Mouse (Mus musculus) ES-E14 (cell line): Measurements from ENCODE around the gene 0610009B22Rik. TPM values are rescaled to one million over a fixed set of nuclear protein-coding genes. Genes with fewer than 3 reads are reported as not detected.

Experiments used
- DNase-seq: peaks from one replicate; pipeline ENCODE4 v3.0.0-alpha.2; 2013; ENCODE audit warnings: low read depth, low spot score
- H3K27ac ChIP-seq: 2 replicates; pipeline ENCODE4 v1.5.1; 2012; ENCODE audit warnings: low read depth, mild to moderate bottlenecking, low read length, moderate library complexity, mixed read lengths; ENCODE audit not compliant: poor library complexity, insufficient read depth, severe bottlenecking
- H3K36me3 ChIP-seq: 2 replicates; pipeline ENCODE4 v1.6.1; 2012; ENCODE audit warnings: mild to moderate bottlenecking, low read length, moderate library complexity, mixed read lengths; ENCODE audit not compliant: control insufficient read depth, poor library complexity, insufficient read depth, severe bottlenecking
- H3K4me1 ChIP-seq, 2 experiments: fragments of 150-350 bp in 1 of 2; sonication (generic) in 1 of 2; 2 replicates each; pipeline ENCODE4 v1.6.1; 2012; ENCODE audit warnings: low read length in 2 of 2, mild to moderate bottlenecking in 1 of 2, mixed read lengths in 1 of 2; ENCODE audit not compliant: control insufficient read depth in 2 of 2, insufficient read depth in 2 of 2, poor library complexity in 1 of 2
- H3K4me3 ChIP-seq, 2 experiments: fragments of 150-350 bp in 1 of 2; sonication (generic) in 1 of 2; 2 replicates each; pipeline ENCODE4 v1.5.1; 2012; ENCODE audit warnings: low read length in 2 of 2, low read depth in 1 of 2, mild to moderate bottlenecking in 1 of 2, mixed read lengths in 1 of 2; ENCODE audit not compliant: insufficient read depth in 1 of 2, poor library complexity in 1 of 2, severe bottlenecking in 1 of 2
- H3K9ac ChIP-seq: 2 replicates; pipeline ENCODE4 v1.6.1; 2012; ENCODE audit warnings: low read depth, mild to moderate bottlenecking, low read length, mixed read lengths; ENCODE audit not compliant: poor library complexity, insufficient read depth, severe bottlenecking
- H3K9me3 ChIP-seq: fragments of 150-350 bp; sonication (generic); 2 replicates; pipeline ENCODE4 v1.6.1; 2012; ENCODE audit warnings: low read depth, mild to moderate bottlenecking, low read length; ENCODE audit not compliant: control insufficient read depth, insufficient read depth
- CHD2 ChIP-seq: IDR thresholded peaks from 2 replicates; pipeline ENCODE4 v1.6.1; 2014; ENCODE audit warnings: mild to moderate bottlenecking, low read depth, low read length, inconsistent platforms
- HCFC1 ChIP-seq: IDR thresholded peaks from 2 replicates; pipeline ENCODE4 v1.6.1; 2012; ENCODE audit warnings: low read length, inconsistent platforms, borderline replicate concordance; ENCODE audit not compliant: insufficient read depth
- MAFK ChIP-seq: IDR thresholded peaks from 2 replicates; pipeline ENCODE4 v1.6.1; 2014; ENCODE audit warnings: mild to moderate bottlenecking, low read depth, low read length, inconsistent platforms; ENCODE audit not compliant: insufficient read depth
- ZC3H11A ChIP-seq: IDR thresholded peaks from 2 replicates; pipeline ENCODE4 v1.6.1; 2012; ENCODE audit warnings: low read depth, mild to moderate bottlenecking, inconsistent platforms, low read length, borderline replicate concordance
- ZNF384 ChIP-seq: IDR thresholded peaks from 2 replicates; pipeline ENCODE4 v1.6.1; 2012; ENCODE audit warnings: low read depth, low read length, inconsistent platforms
- in situ Hi-C, 2 experiments: fragments of 600-800 bp; cut with MboI; formaldehyde crosslinking; loops; one replicate each; pipeline ENCODE4 v1.15.1; 2025; ENCODE audit warnings: low sequenced_read_pairs in 2 of 2, inconsistent platforms in 1 of 2; ENCODE audit not compliant: unreplicated experiment in 2 of 2
- total RNA-seq: library from RNA; depleted of rRNA; stranded (reverse); fragments of 300-350 nt; gene quantifications from 2 replicates; pipeline ENCODE4 v1.2.3, GENCODE M21; 2012

The 0610009B22Rik gene
- total RNA-seq, 1 experiment, result 38.8 TPM

DNA sequence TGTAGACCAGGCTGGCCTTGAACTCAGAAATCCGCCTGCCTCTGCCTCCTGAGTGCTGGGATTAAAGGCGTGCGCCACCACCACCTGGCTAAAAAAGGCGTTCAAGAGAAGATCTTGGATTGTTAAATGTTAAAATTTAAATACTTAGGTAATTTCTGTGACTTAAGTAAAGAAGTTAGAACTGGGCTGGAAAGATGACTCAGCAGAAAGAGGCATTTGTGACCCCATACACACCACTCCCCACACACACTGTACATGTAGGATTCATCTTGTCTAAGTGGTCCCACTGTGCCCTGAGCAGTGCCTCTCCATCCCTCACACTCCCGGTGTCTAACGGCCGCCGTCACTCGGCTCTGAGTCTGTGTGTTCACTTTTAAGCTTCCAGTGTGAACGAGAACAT is 17.8 kb upstream of the 0610009B22Rik start:
- in situ Hi-C loops, result no loop called here

DNA sequence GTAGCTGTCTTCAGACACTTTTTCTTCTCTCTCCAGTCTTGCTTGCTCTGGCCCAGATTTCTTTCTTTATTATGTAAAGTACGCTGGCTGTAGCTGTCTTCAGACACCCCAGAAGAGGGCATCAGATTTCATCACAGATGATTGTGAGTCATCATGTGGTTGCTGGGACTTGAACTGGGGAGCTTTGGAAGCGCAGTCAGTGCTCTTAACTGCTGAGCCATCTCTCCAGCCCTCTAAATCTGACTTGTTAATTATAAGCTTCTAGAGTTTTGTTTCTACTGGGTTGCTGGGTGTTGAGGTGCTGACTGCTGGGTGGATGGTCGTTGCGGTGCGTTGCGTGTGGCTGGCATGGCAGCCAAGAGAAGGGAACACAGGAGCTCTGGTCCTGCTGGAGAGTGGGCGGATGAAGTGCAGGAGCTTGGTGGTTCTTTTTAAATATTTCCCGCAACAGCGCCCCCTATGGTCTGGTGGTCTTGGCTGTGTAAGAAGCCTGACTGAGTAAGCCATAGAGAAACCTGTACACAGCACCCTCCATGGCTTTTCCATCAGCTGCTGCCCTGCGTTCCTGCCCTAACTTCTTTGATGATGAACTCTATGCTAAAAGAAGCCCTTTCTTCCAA is 14.8 kb upstream of the 0610009B22Rik start:
- Histone ChIP-seq H3K4me3 (peak overlapping the region; percentile 62 to 73), H3K36me3 (peaks cover 9% of the 10 kb centered on the region), H3K9ac (peak overlapping the region; percentile 76; the same call in 1 of the 2 replicates), H3K27ac (peak overlapping the region; percentile 93), H3K9me3 (no peaks in the 10 kb centered on the region), H3K4me1 (peaks cover 3 to 4% of the 10 kb centered on the region in 2 experiments; a peak in 2 of 4 replicates)
- peak; percentile 99 for DNase-seq
- TF ChIP-seq HCFC1 (peak; percentile 31; the same call in 1 of the 2 replicates), ZNF384 (no peak), ZC3H11A (no peak), CHD2 (0 out of 2 replicates have a peak, but pooled peaks have one; percentile 24), MAFK (peak; percentile 66; the same call in 1 of the 2 replicates)
- in situ Hi-C loops, result no loop called here

More for the DNA sequence above, 17.8 kb upstream of the 0610009B22Rik start:
- Histone ChIP-seq H3K9me3 (no peaks in the 10 kb centered on the region), H3K4me1 (peaks cover 3 to 4% of the 10 kb centered on the region in 2 experiments; a peak in 2 of 4 replicates), H3K27ac (no peak overlapping the region; the same call in 1 of the 2 replicates), H3K9ac (no peak overlapping the region), H3K36me3 (peaks cover 6% of the 10 kb centered on the region), H3K4me3 (no peak overlapping the region)
- no peak for TF ChIP-seq HCFC1
- no peak for TF ChIP-seq ZNF384
- TF ChIP-seq ZC3H11A, result no peak
- peak; percentile 81 for TF ChIP-seq MAFK
- no peak for DNase-seq

DNA sequence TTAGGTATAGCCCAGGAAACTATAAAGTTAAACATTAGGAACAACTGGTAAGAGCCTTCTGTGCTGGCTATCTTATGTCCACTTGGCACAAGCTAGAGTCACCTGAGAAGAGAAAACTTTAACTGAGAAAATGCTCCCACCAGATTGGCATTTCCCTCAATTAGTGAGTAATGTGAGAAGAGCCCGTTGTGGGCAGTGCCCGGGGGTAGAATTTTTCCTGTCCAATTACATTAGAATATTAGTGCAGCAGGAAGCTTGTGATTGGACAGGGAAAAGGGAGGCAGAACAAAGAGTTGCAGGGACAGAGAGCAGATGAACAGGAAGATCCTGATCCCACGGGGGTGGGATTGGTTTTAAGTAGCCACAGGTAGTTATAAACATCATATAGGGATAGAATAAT is 14.2 kb upstream of the 0610009B22Rik start:
- in situ Hi-C loops, result no loop called here
- Histone ChIP-seq H3K9ac (0 out of 2 replicates have a peak overlapping the region, but pooled peaks have one; percentile 26), H3K4me3 (peak overlapping the region in 1 of 2 experiments; percentile 73; a peak in 1 of 4 replicates), H3K36me3 (peaks cover 7% of the 10 kb centered on the region), H3K4me1 (peaks cover 3 to 4% of the 10 kb centered on the region in 2 experiments; a peak in 2 of 4 replicates), H3K9me3 (no peaks in the 10 kb centered on the region), H3K27ac (peak overlapping the region; percentile 56; the same call in 1 of the 2 replicates)
- DNase-seq, result no peak
- TF ChIP-seq HCFC1 (no peak), CHD2 (no peak), MAFK (no peak), ZNF384 (no peak), ZC3H11A (no peak)

DNA sequence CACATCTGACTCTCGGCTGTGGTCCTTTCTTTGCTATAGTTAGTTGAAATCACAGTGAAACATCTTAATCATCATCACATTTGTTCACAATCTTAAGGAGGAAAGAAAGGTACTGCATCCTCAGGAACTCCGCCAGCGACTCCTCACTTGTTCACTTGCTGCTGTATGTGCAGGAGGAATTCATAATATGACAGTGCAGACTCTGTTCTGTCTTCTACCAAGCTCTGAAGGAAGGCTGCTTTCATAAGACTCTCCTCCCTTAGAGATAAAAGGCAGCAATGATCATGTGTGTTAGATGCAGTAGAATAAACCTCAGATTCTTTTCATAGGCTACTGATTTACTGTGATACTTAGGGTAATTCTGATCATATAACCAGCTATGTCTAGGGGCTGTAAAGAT is 6.3 kb upstream of the 0610009B22Rik start:
- H3K4me1 ChIP-seq, result no peaks in the 10 kb centered on the region
- no peak overlapping the region for H3K9ac ChIP-seq
- H3K36me3 ChIP-seq, result peaks cover 3% of the 10 kb centered on the region; the same call in 1 of the 2 replicates
- in situ Hi-C loops, result no loop called here
- TF ChIP-seq ZNF384 (no peak), CHD2 (no peak), MAFK (no peak), HCFC1 (no peak), ZC3H11A (no peak)
- no peaks in the 10 kb centered on the region for H3K9me3 ChIP-seq
- no peak overlapping the region for H3K27ac ChIP-seq
- DNase-seq, result no peak
- H3K4me3 ChIP-seq, result no peak overlapping the region
